Mouse (Mus musculus): ENCODE measurements around the gene Usp12.

DNA sequence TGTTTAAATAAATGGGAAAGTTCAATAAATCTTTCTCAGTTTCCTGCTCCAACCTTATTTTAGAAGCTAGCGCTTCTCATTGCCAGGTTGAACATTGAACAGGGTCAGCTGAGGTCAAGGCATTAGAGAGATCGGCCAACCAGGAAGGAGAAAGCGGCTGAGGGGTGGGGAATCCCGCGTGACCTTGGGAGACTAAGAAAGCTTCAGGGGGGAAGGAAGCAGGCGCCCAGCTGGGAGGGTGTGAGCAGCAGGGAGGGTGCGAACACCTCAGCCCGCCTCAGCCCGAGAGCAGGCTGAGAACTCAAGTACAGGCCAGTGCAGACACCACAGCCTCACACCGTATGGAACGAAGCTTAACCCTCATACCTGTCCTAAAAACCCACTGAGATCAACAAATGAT lies 22.8 kb downstream of the Usp12 start:
- TF ChIP-seq GATA1 (IDR thresholded peaks at IDR 0.05; ENCODE audit: borderline replicate concordance, low read length) (no peak), CTCF (IDR thresholded peaks at IDR 0.05; ENCODE audit: low read depth, low read length) (no peak)

Measured in G1E (cell line).